Mouse (Mus musculus) WW6 (cell line): ENCODE measurements at regions not wholly inside any gene's neighbourhood (a gene's known extent, or its start where the extent isn't known, plus 50 kb on each side); places are given as distances from the start of the nearest gene placed in this dataset.

Experiments used
- DNase-seq: peaks from one replicate; pipeline ENCODE4 v3.0.0-alpha.2; 2013; ENCODE audit warnings: low read depth, low spot score

- peak; percentile 1 for DNase-seq
Measured at GRCm38 (mm10) chr13:83997599-83998369, 224.3 kb upstream of the Tmem161b start.

- DNase-seq: no peak
Measured at GRCm38 (mm10) chr13:84021771-84022170, 200.3 kb upstream of the Tmem161b start.

GRCm38 (mm10) chr13:84023021-84023420 is 199.1 kb upstream of the Tmem161b start:
- no peak for DNase-seq

- no peak for DNase-seq
Measured at GRCm38 (mm10) chr13:84023637-84024036, 198.5 kb upstream of the Tmem161b start.

GRCm38 (mm10) chr13:84025348-84025747 is 196.7 kb upstream of the Tmem161b start:
- no peak for DNase-seq

GRCm38 (mm10) chr13:84047736-84048135 is 174.4 kb upstream of the Tmem161b start:
- no peak for DNase-seq

- no peak for DNase-seq
Measured at GRCm38 (mm10) chr13:84052221-84052620, 169.9 kb upstream of the Tmem161b start.

GRCm38 (mm10) chr13:84054956-84055355 is 167.1 kb upstream of the Tmem161b start:
- DNase-seq: no peak

- no peak for DNase-seq
Measured at GRCm38 (mm10) chr13:84055576-84055975, 166.5 kb upstream of the Tmem161b start.

- no peak for DNase-seq
Measured at GRCm38 (mm10) chr13:84056451-84056850, 165.6 kb upstream of the Tmem161b start.

GRCm38 (mm10) chr13:84056998-84057397 is 165.1 kb upstream of the Tmem161b start:
- no peak for DNase-seq

- DNase-seq: no peak
Measured at GRCm38 (mm10) chr13:84057456-84057855, 164.6 kb upstream of the Tmem161b start.

GRCm38 (mm10) chr13:84058251-84058650 is 163.8 kb upstream of the Tmem161b start:
- no peak for DNase-seq

- DNase-seq: no peak
Measured at GRCm38 (mm10) chr13:84059031-84059651, 163.0 kb upstream of the Tmem161b start.

- DNase-seq: no peak
Measured at GRCm38 (mm10) chr13:84059661-84060452, 162.2 kb upstream of the Tmem161b start.

GRCm38 (mm10) chr13:84060453-84060834 is 161.7 kb upstream of the Tmem161b start:
- DNase-seq: no peak

- no peak for DNase-seq
Measured at GRCm38 (mm10) chr13:84060906-84061305, 161.2 kb upstream of the Tmem161b start.

GRCm38 (mm10) chr13:84061820-84062480 is 160.1 kb upstream of the Tmem161b start:
- DNase-seq: no peak

GRCm38 (mm10) chr13:84062616-84063015 is 159.5 kb upstream of the Tmem161b start:
- no peak for DNase-seq

- no peak for DNase-seq
Measured at GRCm38 (mm10) chr13:84063406-84063805, 158.7 kb upstream of the Tmem161b start.

GRCm38 (mm10) chr13:84064291-84064940 is 157.7 kb upstream of the Tmem161b start:
- DNase-seq: no peak
